Mouse (Mus musculus): ENCODE results near the gene Dpt.
A peak's percentile ranks its signal among the peaks of the same experiment; 100 is the strongest.
"Not testable (repeated sequence)": the region's sequence is repeated elsewhere in the genome, so short reads cannot be mapped to it uniquely, and the experiment has no call there.

Gene Dpt

GRCm38 (mm10) chr1:164796471-164796870, at the start of gene Dpt:
Gene Dpt, plus strand, starts transcription at chr1:164796644.
- peak; percentile 9 to 50 for DNase-seq

- no peak for DNase-seq
Observed at GRCm38 (mm10) chr1:164753736-164754135, 42.7 kb upstream of the Dpt start.

DNA sequence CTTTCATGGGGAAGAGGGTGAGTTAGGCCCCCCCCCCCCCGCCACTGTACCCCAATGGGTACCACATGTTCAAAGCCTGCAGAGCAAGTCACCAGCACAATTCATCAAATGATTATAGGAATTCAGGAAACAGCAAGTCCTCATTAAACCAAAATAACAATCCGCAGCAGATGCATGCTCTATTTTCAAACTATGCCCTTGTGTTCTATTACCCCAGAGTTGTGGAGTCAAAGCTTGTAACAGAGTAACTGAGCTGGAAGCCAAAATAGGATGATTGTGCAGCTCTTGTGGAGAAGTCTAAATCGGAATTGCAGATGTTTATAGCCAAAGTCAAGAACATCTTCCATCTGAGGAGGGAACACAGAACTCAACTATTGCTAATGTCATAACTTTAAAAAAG, 40.8 kb upstream of the Dpt start:
- DNase-seq: no peak

- no peak for DNase-seq
Observed at GRCm38 (mm10) chr1:164756951-164757350, 39.5 kb upstream of the Dpt start.

- DNase-seq: no peak
Observed at GRCm38 (mm10) chr1:164758401-164758800, 38.0 kb upstream of the Dpt start.

DNA sequence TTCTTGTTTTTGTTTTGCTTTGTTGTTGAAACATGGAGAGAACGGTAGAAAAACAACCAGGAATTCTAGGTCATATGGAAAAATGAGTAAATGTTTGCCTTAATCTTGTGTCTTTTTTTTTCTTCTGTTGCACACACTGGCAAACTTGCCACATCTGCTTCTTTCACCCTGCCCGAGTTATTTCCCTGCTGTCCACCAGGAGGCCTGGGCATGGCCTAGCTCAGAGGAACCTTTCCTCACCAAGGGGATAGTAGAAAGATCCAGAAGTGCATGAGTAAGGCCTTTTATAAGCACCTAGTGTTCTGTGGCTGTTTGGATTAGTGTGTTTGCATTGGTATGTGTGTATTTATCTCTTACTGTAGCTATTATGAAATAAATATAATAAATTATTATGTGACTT, 34.2 kb upstream of the Dpt start:
- peak; percentile 43 to 58 for DNase-seq

DNA sequence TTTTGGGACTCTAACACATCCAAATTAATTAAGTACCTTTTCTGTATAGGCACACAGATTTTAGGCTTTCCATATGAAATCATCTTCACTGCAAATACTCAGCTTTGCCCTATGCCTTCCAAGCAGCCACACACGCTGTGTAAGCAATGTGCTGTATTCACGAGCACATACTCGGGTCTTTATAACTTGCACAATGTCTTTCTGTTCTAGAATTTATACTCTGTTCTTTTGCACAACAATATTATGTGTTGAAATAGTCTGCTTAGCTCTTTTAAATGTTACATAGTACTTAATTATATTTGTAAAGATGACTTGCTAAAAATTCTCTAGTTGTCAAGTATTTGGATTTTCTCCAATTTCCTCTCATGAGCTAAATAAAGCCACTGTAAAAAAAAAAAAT, 29.8 kb upstream of the Dpt start:
- no peak for DNase-seq

DNA sequence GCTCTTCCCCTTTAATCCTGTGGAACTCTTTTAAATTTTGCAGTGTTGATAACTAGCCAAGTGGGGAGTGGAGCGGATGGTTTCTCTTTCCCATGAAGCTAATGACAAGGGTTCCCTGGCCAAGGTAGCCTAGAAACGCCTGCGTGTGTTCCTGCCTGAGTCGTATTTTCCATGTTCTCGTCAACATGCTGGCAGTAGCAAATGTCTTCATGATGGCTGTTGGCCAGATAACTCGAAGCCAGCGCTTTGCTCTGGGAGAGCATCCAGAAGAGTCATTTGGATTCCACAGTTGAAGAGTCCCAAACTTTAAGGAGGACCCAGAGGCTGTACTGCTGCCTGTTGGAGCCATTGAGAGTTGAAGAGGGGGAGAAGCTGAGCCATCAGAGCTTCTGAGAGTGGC, 25.8 kb upstream of the Dpt start:
- DNase-seq: peak; percentile 44 to 73

GRCm38 (mm10) chr1:164780851-164781510, 15.5 kb upstream of the Dpt start:
- DNase-seq: no peak

- DNase-seq: no peak
Observed at GRCm38 (mm10) chr1:164786165-164786564, 10.3 kb upstream of the Dpt start.

- DNase-seq: peak; percentile 31 to 57
Observed at GRCm38 (mm10) chr1:164787771-164788170, 8.7 kb upstream of the Dpt start.

GRCm38 (mm10) chr1:164788292-164788691, 8.2 kb upstream of the Dpt start:
- no peak for DNase-seq

- DNase-seq: not testable (repeated sequence)
Observed at GRCm38 (mm10) chr1:164790296-164790695, 6.1 kb upstream of the Dpt start.

- DNase-seq: no peak
Observed at GRCm38 (mm10) chr1:164793049-164793448, 3.4 kb upstream of the Dpt start.

DNA sequence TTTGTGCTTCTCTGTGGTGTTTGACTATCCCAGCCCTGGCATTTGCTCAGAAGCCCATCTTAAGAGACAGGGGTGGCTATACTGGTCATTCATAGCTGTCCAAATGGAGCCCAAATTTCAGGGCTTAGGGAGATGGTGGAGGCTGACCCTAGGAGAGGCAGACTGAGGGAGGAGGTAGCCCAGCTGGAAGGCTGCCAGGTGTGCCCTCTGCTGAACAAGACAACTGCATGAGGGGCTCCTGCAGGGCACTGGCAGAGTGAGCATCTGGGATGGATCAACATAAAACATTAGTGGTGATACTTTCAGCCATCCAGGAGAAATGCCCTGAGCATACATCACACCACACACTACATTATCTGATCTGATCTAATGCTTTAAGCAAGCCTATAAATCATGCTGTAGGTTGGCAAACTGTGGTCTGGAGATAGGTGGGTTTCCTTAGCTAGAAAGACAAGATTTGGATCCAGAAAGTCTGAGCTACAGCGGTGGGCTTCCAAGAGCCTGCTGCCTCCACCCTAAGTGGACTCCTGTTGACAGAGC, 1.4 kb downstream of the Dpt start:
- DNase-seq: no peak

- DNase-seq: peak; percentile 17 to 61
Observed at GRCm38 (mm10) chr1:164798471-164798922, 2.1 kb downstream of the Dpt start.

GRCm38 (mm10) chr1:164799161-164799560, 2.7 kb downstream of the Dpt start:
- DNase-seq: no peak

- no peak for DNase-seq
Observed at GRCm38 (mm10) chr1:164804277-164804676, 7.8 kb downstream of the Dpt start.

DNA sequence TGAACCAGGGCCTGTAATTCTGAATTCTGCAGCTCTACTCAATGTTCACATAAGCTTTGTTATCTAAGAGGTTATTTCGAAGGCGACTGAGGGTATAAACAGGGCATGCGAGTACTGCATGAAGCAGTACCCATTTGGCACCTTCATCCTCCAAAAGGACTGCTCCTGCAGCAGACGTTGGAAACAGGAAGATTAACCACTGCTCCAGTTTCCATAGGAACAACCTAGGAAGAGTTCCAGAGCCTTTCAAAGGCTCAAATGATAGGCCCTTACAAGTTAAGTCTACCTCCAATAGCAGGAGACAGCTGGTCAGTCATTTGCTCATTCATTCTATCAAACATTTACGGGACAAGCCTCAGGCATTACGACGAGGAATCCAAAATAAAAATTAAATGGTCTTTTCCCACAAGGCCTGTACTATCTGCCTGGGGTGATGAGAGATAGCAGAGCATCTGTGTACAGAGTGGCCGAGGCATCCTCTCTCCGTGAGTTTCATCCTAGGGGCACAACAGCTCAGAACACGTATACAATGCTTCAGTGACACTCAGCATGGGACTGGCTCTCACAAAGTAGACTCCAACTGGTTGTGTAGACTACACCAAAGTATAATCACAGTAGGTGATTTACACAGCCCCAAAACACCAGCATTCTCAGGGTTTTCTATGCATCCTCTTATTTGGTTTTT, 8.4 kb downstream of the Dpt start:
- no peak for DNase-seq

DNA sequence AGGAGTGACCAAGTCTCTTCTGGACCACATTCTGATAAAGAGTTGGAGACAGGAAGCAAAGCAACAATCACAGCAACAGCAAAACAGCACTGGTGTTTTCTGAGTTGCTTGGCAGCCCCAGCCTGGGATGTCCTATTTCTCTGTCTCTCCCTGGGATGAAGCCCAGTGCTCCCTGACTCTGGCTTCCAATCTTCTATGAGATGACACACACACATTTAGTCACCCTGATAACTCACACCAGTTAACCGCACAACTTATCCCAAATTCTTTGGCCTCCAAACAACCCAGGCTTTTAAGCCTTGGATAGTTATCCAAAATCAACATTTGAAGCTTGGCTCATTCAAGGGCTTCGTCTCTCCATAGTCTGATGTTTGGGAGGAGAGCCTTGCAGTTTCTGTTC, 12.9 kb downstream of the Dpt start:
- peak in 1 of 2 experiments; percentile 7 for DNase-seq

DNA sequence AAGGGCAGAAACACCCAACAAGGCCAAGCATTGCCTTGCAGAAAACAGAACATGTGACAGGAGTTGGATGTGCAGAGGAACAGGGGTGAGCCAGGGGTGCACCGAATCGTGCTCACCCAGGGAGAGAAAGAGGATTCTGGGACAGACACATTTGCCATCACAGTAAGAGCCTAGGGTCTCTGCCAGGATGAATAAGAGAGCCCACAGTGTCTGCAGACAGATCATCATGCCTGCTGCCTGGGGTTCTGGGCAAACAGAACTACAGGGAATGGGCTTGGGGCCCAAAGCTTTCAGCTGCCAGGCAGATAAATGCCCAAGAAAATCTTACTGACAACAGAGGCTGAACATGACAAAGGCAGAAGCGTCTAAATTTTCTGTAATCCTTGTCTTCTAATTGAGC, 14.9 kb downstream of the Dpt start:
- no peak for DNase-seq

- DNase-seq: no peak
Observed at GRCm38 (mm10) chr1:164814243-164814642, 17.8 kb downstream of the Dpt start.

DNA sequence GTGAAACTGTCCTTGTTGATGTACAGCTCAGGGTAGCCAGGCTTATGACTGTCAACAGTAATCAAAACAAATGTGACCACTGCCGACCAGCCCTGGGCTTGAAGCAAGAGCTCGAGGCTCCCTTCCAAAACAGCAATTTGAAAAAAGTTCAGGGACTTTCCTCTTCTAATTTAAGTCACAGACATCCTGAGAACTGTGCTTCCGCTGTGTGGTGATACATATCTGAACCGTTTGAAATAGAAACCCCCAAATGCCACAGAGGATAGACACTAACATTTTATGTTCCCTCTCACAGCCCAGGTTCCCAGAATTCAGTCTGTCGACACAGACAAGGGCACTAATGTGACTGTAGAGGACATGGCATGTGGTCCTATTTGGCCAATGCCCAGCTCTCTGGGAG, 18.9 kb downstream of the Dpt start:
- DNase-seq: no peak

DNA sequence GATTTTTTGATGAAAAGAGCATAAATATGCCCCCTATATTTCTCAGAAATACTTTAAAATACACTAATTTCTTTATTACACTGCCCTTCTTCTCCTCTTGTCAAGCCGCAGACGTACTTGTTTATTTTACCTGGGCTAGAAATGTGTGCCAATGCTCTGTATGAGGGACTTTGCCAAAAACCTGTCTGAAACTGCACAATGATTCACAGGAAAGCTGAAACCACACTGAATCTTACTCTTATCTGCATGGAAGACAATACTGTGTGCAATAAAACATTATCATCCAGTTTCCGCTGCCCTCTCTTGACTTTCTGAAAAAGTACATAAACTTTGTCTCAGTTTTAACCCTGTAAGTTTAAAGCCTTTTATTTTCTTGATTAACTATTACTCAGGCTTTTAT, 20.9 kb downstream of the Dpt start:
- DNase-seq: no peak
